In the genomic region with DNA sequence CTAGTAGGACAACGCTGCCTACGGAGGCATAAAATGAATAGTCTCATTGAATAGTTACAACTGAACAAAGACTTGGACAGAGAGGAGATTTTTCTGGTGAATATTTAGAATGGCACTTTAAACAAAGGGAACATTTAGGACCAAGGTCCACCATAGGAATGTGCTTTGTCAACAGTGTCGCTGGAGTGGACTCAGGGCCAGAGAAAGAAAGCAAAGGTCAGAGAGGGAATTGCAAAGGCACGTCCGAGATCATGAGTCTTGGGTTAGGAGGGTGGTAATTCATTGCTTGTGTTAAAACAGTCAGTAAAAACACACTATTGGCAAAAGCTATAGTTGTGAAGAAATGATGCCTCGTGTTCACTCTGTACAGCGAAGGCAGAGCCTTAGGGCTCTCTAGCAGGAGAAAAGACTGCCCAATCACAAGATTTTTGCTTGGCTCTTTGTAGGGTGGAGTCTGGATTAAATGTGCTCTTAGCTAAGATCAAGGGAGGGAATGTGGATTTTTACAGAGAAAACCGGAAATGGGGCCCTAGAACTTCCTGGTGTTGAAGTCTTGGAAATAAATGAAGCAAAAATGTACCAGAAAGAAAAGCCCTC, we compare ENCODE assay signal across 14 mouse cellular contexts.
DNase-seq lines count a peak whose midpoint lies in the region; ATAC-seq lines count a peak whose summit lies in the region.
"Had no signal": no experiment of that assay in that cellular context is flagged by ENCODE, and none has a peak within 500 bp of the region (broad histone marks: within the 10 kb centered on the region; RNA-seq: fewer than 3 reads in every experiment).

No protein-coding gene starts in this region.

- H3K9ac ChIP-seq in midbrain, embryonic 11.5 days (ENCODE audit: low read length): no peak overlapping the region
- H3K9ac ChIP-seq in kidney, embryonic 16.5 days (replicated peaks; ENCODE audit: low read length): no peak overlapping the region
- H3K9ac ChIP-seq in liver, embryonic 12.5 days: no peak overlapping the region
- H3K9ac ChIP-seq: embryonic facial prominence, embryonic 13.5 days had no signal

- H3K9me3 ChIP-seq in midbrain, embryonic 11.5 days (ENCODE audit: control insufficient read depth, low read length): no peaks in the 10 kb centered on the region
- no peaks in the 10 kb centered on the region for H3K9me3 ChIP-seq in midbrain, embryonic 10.5 days (replicated peaks)
- H3K9me3 ChIP-seq in kidney, embryonic 16.5 days (ENCODE audit: low read length): no peaks in the 10 kb centered on the region
- no peaks in the 10 kb centered on the region for H3K9me3 ChIP-seq in liver, embryonic 12.5 days (replicated peaks)
- H3K9me3 ChIP-seq: embryonic facial prominence, embryonic 13.5 days had no signal

- peak; percentile 82 for DNase-seq in midbrain, embryonic 11.5 days (ENCODE audit: low spot score, missing footprints)
- DNase-seq in midbrain, embryonic 10.5 days (ENCODE audit: low spot score): no peak
- DNase-seq in yolk sac, embryonic 10.5 days (ENCODE audit: low spot score): peak; percentile 79
- DNase-seq in right cerebral cortex, adult 2 months (ENCODE audit: low spot score in 2 of 2): no peak
- no peak for DNase-seq in spleen, postnatal 10 days (ENCODE audit: low spot score in 2 of 2)
- DNase-seq: cerebellum, postnatal 14 days; heart, postnatal 36 days had no signal

- peaks cover 2% of the 10 kb centered on the region; the same call in 1 of the 2 replicates for H3K4me1 ChIP-seq in midbrain, embryonic 11.5 days (ENCODE audit: control insufficient read depth, insufficient read depth, low read length)
- H3K4me1 ChIP-seq in midbrain, embryonic 10.5 days: peaks cover 6% of the 10 kb centered on the region; the same call in 1 of the 2 replicates
- 0 out of 2 replicates have a peak, but pooled peaks cover 2% of the 10 kb centered on the region for H3K4me1 ChIP-seq in kidney, embryonic 16.5 days (ENCODE audit: insufficient read depth, low read length)
- H3K4me1 ChIP-seq in liver, embryonic 12.5 days: no peaks in the 10 kb centered on the region
- H3K4me1 ChIP-seq: embryonic facial prominence, embryonic 13.5 days had no signal

- no peak overlapping the region for H3K4me2 ChIP-seq in midbrain, embryonic 11.5 days
- H3K4me2 ChIP-seq in kidney, embryonic 16.5 days (replicated peaks; ENCODE audit: low read depth, low read length): no peak overlapping the region
- no peak overlapping the region for H3K4me2 ChIP-seq in liver, embryonic 12.5 days
- H3K4me2 ChIP-seq: embryonic facial prominence, embryonic 13.5 days; heart, embryonic 11.5 days had no signal

- no peak overlapping the region for H3K4me3 ChIP-seq in midbrain, embryonic 11.5 days (ENCODE audit: low read depth, low read length)
- H3K4me3 ChIP-seq in midbrain, embryonic 10.5 days: no peak overlapping the region
- no peak overlapping the region for H3K4me3 ChIP-seq in kidney, embryonic 16.5 days (ENCODE audit: low read length)
- H3K4me3 ChIP-seq in liver, embryonic 12.5 days: no peak overlapping the region
- H3K4me3 ChIP-seq: embryonic facial prominence, embryonic 13.5 days; myocyte had no signal

- H3K27me3 ChIP-seq in midbrain, embryonic 11.5 days (ENCODE audit: control insufficient read depth, insufficient read depth, low read length): no peaks in the 10 kb centered on the region
- H3K27me3 ChIP-seq in midbrain, embryonic 10.5 days (ENCODE audit: low read depth, poor library complexity, severe bottlenecking): no peaks in the 10 kb centered on the region
- no peaks in the 10 kb centered on the region for H3K27me3 ChIP-seq in kidney, embryonic 16.5 days (ENCODE audit: insufficient read depth, low read length)
- H3K27me3 ChIP-seq in liver, embryonic 12.5 days (replicated peaks): no peaks in the 10 kb centered on the region
- H3K27me3 ChIP-seq: embryonic facial prominence, embryonic 13.5 days had no signal

- H3K27ac ChIP-seq in midbrain, embryonic 11.5 days (ENCODE audit: low read depth, low read length): no peak overlapping the region
- H3K27ac ChIP-seq in midbrain, embryonic 10.5 days (replicated peaks): no peak overlapping the region
- peak overlapping the region; percentile 6 for H3K27ac ChIP-seq in kidney, embryonic 16.5 days (ENCODE audit: low read length)
- peak overlapping the region; percentile 49; the same call in 1 of the 2 replicates for H3K27ac ChIP-seq in liver, embryonic 12.5 days
- H3K27ac ChIP-seq: embryonic facial prominence, embryonic 13.5 days had no signal

- ATAC-seq in midbrain, embryonic 11.5 days (ENCODE audit: low FRiP score): no peak; the same call in 1 of the 2 replicates
- peak; percentile 75 for ATAC-seq in kidney, embryonic 16.5 days (ENCODE audit: low FRiP score, low TSS enrichment)
- ATAC-seq in liver, embryonic 12.5 days: peak; percentile 63; the same call in 1 of the 2 replicates
- no peak for ATAC-seq in frontal cortex, adult (ENCODE audit: low TSS enrichment)
- ATAC-seq: lung, postnatal 0 days had no signal

- WGBS in midbrain, embryonic 11.5 days: 44% methylated on average over 8 of the region's 8 CpGs
- WGBS in midbrain, embryonic 10.5 days: 53% methylated on average over 8 of the region's 8 CpGs
- WGBS in kidney, embryonic 16.5 days: 58% methylated on average over 8 of the region's 8 CpGs
- WGBS in liver, embryonic 12.5 days (ENCODE audit: insufficient replicate concordance): 66% methylated on average over 8 of the region's 8 CpGs

- no peaks in the 10 kb centered on the region for H3K36me3 ChIP-seq in midbrain, embryonic 11.5 days (ENCODE audit: control insufficient read depth, insufficient read depth, low read length)
- H3K36me3 ChIP-seq in midbrain, embryonic 10.5 days: no peaks in the 10 kb centered on the region
- H3K36me3 ChIP-seq in kidney, embryonic 16.5 days (ENCODE audit: insufficient read depth, low read length): peaks cover 2% of the 10 kb centered on the region; the same call in 1 of the 2 replicates
- no peaks in the 10 kb centered on the region for H3K36me3 ChIP-seq in liver, embryonic 12.5 days
- H3K36me3 ChIP-seq: embryonic facial prominence, embryonic 13.5 days had no signal

Comparison
In these comparisons a context has a peak if more than half of its experiments do, and no peak if none do; other contexts are left out.
1. DNase-seq: peak in midbrain, embryonic 11.5 days (single experiment) and yolk sac, embryonic 10.5 days (single experiment); none in midbrain, embryonic 10.5 days (single experiment), right cerebral cortex, adult 2 months (0 of 2) and spleen, postnatal 10 days (0 of 2).
2. ATAC-seq: peak in kidney, embryonic 16.5 days (single experiment) and liver, embryonic 12.5 days (single experiment); none in midbrain, embryonic 11.5 days (single experiment) and frontal cortex, adult (single experiment).
3. H3K27ac ChIP-seq: peak in kidney, embryonic 16.5 days (single experiment) and liver, embryonic 12.5 days (single experiment); none in midbrain, embryonic 11.5 days (single experiment) and midbrain, embryonic 10.5 days (single experiment).